Mouse (Mus musculus): ENCODE measurements around the gene Acot3. TPM values are rescaled to one million over a fixed set of nuclear protein-coding genes. Genes with fewer than 3 reads are reported as not detected.
"Not testable (repeated sequence)": the region's sequence is repeated elsewhere in the genome, so short reads cannot be mapped to it uniquely, and the experiment has no call there.

Gene Acot3
- polyA plus RNA-seq, 1 experiment from 2014 or later: 0.96 TPM

DNA sequence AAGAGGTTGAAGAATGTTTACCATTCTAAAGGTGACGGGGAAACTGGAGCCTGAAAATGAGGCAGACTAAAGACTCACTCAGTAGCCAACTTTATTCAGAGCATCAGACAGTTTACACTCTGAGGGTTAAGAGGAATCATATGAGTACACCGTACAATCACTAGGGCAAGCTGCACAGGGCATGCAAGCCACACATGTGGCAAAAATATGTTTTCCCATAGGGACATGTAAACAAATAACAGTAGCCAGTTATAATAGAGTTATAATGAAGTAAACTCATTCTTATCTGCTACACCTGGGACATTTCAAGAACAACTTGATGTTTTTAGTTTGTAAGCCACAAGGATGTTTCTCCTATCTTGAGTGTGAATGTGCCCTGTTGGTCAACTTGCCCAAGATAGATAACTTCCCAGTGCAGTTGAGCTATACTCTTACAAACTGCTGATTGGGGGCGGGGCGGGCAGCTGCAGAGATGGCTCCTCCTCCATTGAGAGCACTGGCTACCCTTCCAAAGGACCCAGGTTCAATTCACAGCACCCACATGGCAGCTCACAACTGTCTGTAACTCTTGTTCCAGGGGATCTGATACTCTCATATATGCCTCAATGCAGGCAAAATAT, 25.5 kb downstream of the Acot3 start:
- Histone ChIP-seq H3K9ac (no peak overlapping the region), H3K27me3 (peaks cover 4% of the 10 kb centered on the region; the same call in 1 of the 2 replicates), H3K4me1 (replicated peaks) (no peaks in the 10 kb centered on the region), H3K4me2 (no peak overlapping the region), H3K27ac (no peak overlapping the region), H3K4me3 (no peak overlapping the region), H3K36me3 (no peaks in the 10 kb centered on the region), H3K9me3 (no peaks in the 10 kb centered on the region)
- WGBS: 88% methylated on average over 4 of the region's 4 CpGs
- ATAC-seq (ENCODE audit: low FRiP score): no peak

DNA sequence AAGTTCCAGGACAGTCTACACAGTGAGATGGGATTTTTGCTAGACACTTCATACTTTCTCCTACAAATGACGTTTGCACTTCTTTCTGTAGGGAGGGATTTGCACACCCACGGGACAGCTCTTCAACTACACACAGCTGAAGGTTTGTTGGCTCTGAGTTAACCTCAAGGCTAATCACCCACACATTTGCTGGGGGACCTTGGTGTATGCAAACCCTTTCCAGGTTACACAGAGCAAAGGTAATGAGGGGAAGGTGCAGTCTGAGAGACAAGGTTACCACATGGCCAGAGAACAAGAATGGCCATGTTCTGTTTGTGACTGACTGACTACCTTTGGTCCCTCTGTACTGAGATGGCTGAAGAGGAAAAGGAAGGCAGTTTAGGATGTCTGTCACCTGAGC, 31.9 kb downstream of the Acot3 start:
- Histone ChIP-seq H3K9me3 (0 out of 2 replicates have a peak, but pooled peaks cover 3% of the 10 kb centered on the region), H3K4me2 (no peak overlapping the region), H3K4me1 (replicated peaks) (no peaks in the 10 kb centered on the region), H3K4me3 (no peak overlapping the region), H3K27ac (no peak overlapping the region), H3K36me3 (no peaks in the 10 kb centered on the region), H3K27me3 (no peaks in the 10 kb centered on the region), H3K9ac (no peak overlapping the region)
- ATAC-seq (ENCODE audit: low FRiP score): no peak
- WGBS: 87% methylated on average over 2 of the region's 2 CpGs

GRCm38 (mm10) chr12:84084581-84084980, 32.6 kb downstream of the Acot3 start:
- H3K9ac ChIP-seq: no peak overlapping the region
- H3K9me3 ChIP-seq: 0 out of 2 replicates have a peak, but pooled peaks cover 3% of the 10 kb centered on the region
- no peaks in the 10 kb centered on the region for H3K36me3 ChIP-seq
- ATAC-seq (ENCODE audit: low FRiP score): no peak
- no peaks in the 10 kb centered on the region for H3K4me1 ChIP-seq (replicated peaks)
- 95% methylated on average over 4 of the region's 4 CpGs for WGBS
- H3K4me3 ChIP-seq: no peak overlapping the region
- H3K4me2 ChIP-seq: no peak overlapping the region
- H3K27me3 ChIP-seq: no peaks in the 10 kb centered on the region
- H3K27ac ChIP-seq: no peak overlapping the region

DNA sequence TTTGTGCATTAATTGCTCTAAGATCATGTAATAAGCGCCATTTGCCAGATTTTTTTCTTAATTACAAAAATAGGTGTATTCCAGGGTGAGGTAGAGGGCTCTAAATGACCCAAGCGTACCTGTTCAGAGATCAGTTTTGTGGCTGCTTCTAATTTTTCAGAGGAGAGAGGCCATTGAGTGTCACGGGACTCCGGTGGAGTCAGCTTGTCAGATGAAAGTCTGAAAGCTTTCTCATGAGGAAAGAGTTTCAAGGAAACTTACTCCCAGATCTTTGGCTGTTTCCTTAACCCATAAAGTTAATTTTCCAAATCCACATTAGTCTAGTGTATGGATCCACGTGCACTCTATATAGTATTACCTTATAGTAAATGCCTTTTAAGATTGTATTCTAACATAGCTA, 42.7 kb downstream of the Acot3 start:
- not testable (repeated sequence) for ATAC-seq (ENCODE audit: low FRiP score); H3K4me1 ChIP-seq (replicated peaks); H3K36me3 ChIP-seq; H3K27me3 ChIP-seq; H3K27ac ChIP-seq; H3K9ac ChIP-seq; H3K4me2 ChIP-seq; H3K4me3 ChIP-seq
- peaks cover 14% of the 10 kb centered on the region; the same call in 1 of the 2 replicates for H3K9me3 ChIP-seq
- WGBS: 94% methylated on average over 5 of the region's 5 CpGs

DNA sequence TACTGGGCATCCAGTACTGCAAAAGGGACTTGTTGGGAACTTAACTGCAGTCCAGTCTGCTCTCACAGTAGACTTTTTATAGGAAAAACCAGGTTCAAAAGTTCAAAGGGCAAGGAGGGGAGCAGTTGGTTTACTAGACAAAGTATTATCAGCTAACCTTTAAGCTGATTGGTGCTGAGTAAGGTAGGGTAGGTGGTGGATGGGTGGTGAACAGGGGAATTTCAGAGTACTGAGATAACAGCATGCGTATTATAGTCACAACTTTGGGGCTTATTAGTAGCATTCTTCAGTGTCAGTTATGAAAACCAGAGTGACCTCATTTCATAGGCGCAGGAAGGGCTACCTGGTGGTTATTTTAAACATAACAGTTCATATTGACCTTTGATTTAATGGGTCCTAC, 47.7 kb downstream of the Acot3 start:
- Histone ChIP-seq H3K27me3 (0 out of 2 replicates have a peak, but pooled peaks cover 3% of the 10 kb centered on the region), H3K9me3 (0 out of 2 replicates have a peak, but pooled peaks cover 3% of the 10 kb centered on the region), H3K4me3 (no peak overlapping the region), H3K4me1 (replicated peaks) (no peaks in the 10 kb centered on the region), H3K4me2 (no peak overlapping the region), H3K27ac (no peak overlapping the region), H3K36me3 (no peaks in the 10 kb centered on the region), H3K9ac (no peak overlapping the region)
- WGBS: 96% methylated on average over 2 of the region's 2 CpGs
- ATAC-seq (ENCODE audit: low FRiP score): no peak

DNA sequence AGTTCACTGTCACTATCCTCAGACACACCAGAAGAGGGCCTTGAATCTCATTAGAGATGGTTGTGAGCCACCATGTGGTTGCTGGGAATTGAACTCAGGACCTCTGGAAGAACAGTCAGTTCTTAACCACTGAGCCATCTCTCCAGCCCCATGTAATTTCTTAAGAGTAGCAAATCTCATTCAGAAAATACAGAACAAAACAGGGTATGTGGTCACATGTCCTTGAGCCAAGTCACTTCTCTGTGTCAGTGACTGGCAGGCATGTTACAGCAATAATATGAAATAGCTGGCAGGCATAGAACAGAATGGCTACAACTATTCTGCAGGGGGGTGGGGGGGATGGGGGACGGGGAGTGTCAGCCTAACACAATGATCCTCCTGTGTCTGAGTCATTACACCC, 48.1 kb downstream of the Acot3 start:
- H3K4me1 ChIP-seq (replicated peaks): no peaks in the 10 kb centered on the region
- H3K9ac ChIP-seq: no peak overlapping the region
- H3K27ac ChIP-seq: no peak overlapping the region
- 25% methylated on average over 1 of the region's 1 CpGs for WGBS
- no peak for ATAC-seq (ENCODE audit: low FRiP score)
- peak overlapping the region; percentile 71 for H3K4me2 ChIP-seq
- 0 out of 2 replicates have a peak, but pooled peaks cover 3% of the 10 kb centered on the region for H3K27me3 ChIP-seq
- H3K4me3 ChIP-seq: 0 out of 2 replicates have a peak overlapping the region, but pooled peaks have one; percentile 54
- 0 out of 2 replicates have a peak, but pooled peaks cover 3% of the 10 kb centered on the region for H3K9me3 ChIP-seq
- H3K36me3 ChIP-seq: no peaks in the 10 kb centered on the region

DNA sequence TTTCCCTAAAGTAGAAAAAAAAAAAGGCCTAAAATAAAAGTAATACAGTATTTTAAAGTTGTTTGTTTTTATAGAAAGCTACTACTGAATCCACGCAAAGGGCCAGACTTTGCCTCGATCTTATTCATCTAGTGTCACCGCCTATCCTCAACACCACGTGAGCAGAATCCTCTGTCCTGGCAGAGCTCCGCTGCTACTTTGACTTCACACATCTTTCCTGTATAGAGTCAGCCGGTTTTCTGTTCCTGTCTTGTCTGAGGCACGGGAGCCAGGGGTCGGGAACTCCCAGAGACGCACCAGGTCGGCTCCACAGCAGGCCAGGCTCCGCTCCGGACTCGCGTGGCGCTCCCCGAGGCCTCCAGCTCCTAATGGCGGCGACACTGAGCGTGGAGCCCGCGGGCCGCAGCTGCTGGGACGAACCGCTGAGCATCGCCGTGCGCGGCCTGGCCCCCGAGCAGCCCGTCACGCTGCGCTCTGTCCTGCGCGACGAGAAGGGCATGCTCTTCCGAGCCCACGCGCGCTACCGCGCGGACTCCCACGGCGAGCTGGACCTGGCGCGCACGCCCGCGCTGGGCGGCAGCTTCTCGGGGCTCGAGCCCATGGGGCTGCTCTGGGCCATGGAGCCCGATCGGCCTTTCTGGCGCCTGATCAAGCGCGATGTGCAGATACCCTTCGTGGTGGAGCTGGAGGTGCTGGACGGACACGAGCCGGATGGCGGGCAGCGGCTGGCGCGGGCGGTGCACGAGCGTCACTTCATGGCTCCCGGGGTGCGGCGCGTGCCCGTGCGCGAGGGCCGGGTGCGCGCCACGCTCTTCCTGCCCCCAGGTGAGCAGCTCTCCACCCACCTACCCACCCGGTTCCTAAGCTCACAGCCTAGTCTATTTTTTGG, 48.9 kb downstream of the Acot3 start, which contains the start of gene Acot6:
TSS of gene Acot6 (plus strand) at position 51 of the 889 bp plus-strand sequence.
- under 1% methylated on average over 77 of the region's 80 CpGs for WGBS
- peak within 1 kb of the TSS; percentile 54 for H3K4me3 ChIP-seq
- peak; percentile 65 for ATAC-seq (ENCODE audit: low FRiP score)
- peak within 1 kb of the TSS; percentile 62 for H3K27ac ChIP-seq
- peak within 1 kb of the TSS; percentile 77 for H3K9ac ChIP-seq
- H3K9me3 ChIP-seq; H3K27me3 ChIP-seq; H3K4me1 ChIP-seq (replicated peaks); H3K36me3 ChIP-seq: not testable (repeated sequence)
- peak within 1 kb of the TSS; percentile 71 for H3K4me2 ChIP-seq

- Histone ChIP-seq H3K27me3 (0 out of 2 replicates have a peak, but pooled peaks cover 3% of the 10 kb centered on the region), H3K27ac (no peak overlapping the region), H3K9ac (peak overlapping the region; percentile 77; the same call in 1 of the 2 replicates), H3K9me3 (no peaks in the 10 kb centered on the region), H3K4me3 (peak overlapping the region; percentile 54), H3K4me2 (peak overlapping the region; percentile 71), H3K36me3 (no peaks in the 10 kb centered on the region), H3K4me1 (replicated peaks) (no peaks in the 10 kb centered on the region)
- no peak for ATAC-seq (ENCODE audit: low FRiP score)
- 62% methylated on average over 2 of the region's 2 CpGs for WGBS
These were observed 49.5 kb downstream of the Acot3 start for GRCm38 (mm10) chr12:84101493-84101845.

DNA sequence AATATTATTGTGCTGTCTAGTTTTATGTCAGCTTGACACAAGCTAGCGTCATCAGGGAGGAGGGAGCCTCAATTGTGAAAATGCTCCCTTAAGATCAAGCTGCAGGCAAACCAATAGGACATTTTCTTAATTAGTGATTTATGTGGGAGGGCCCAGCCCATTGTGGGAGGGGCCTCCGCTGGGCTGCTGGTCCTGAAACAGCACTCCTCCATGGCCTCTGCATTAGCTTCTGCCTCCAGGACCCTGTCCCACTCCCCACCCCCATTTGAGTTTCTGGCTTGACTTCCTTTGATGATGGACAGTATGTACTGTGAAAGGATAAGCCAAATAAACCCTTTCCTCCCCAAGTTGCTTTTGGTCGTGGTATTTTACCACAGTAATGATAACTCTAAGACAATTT, 55.1 kb downstream of the Acot3 start:
- WGBS: 75% methylated on average over 3 of the region's 3 CpGs
- Histone ChIP-seq H3K4me3 (no peak overlapping the region), H3K36me3 (no peaks in the 10 kb centered on the region), H3K9me3 (no peaks in the 10 kb centered on the region), H3K9ac (no peak overlapping the region), H3K27me3 (no peaks in the 10 kb centered on the region), H3K27ac (no peak overlapping the region), H3K4me1 (replicated peaks) (no peaks in the 10 kb centered on the region), H3K4me2 (no peak overlapping the region)
- no peak for ATAC-seq (ENCODE audit: low FRiP score)

DNA sequence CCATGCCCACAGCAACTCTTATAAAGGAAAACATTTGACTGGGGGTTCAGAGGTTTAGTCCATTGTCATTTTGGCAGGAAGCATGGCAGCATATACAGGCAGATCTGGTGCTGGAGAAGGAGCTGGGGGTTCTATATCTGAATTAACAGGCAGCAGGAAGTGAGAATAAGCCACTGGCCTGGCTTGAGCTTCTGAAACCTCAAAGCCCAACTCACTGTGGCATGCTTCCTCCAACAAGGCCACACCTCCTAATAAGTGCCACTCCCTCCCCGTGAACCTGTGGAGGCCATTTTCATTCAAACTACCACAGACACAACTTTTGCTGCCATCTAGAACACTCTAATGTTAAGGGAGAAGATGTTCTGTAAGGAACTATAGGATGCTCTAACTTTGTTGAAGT, 55.7 kb downstream of the Acot3 start:
- Histone ChIP-seq H3K36me3 (no peaks in the 10 kb centered on the region), H3K4me3 (no peak overlapping the region), H3K9me3 (no peaks in the 10 kb centered on the region), H3K4me2 (no peak overlapping the region), H3K27ac (no peak overlapping the region), H3K9ac (no peak overlapping the region), H3K27me3 (no peaks in the 10 kb centered on the region), H3K4me1 (replicated peaks) (no peaks in the 10 kb centered on the region)
- WGBS: 82% methylated on average over 1 of the region's 1 CpGs
- ATAC-seq (ENCODE audit: low FRiP score): no peak

DNA sequence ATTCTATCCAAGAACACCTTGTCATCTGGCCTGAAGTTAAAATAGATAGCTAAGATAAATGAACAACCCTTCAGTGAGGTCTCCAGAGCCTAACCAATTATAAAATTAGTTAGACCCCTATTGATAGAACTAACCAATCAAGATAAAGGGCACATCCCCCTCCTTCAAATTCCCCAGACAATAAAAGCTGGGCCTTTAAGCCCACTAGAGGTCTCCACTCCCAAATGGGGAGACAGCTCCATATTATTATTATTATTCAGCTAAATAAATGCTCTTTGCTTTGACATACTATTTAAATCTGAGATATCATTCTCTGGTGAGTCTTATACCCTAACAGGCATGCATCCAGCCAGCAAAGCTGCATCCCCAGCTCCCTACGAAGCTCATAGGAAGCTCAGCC, 58.0 kb downstream of the Acot3 start:
- Histone ChIP-seq H3K4me3 (no peak overlapping the region), H3K4me2 (no peak overlapping the region), H3K4me1 (replicated peaks) (peaks cover 4% of the 10 kb centered on the region), H3K9me3 (no peaks in the 10 kb centered on the region), H3K27ac (no peak overlapping the region), H3K27me3 (no peaks in the 10 kb centered on the region), H3K36me3 (no peaks in the 10 kb centered on the region), H3K9ac (no peak overlapping the region)
- 76% methylated on average over 1 of the region's 1 CpGs for WGBS
- ATAC-seq (ENCODE audit: low FRiP score): no peak

All from hindbrain, embryonic 13.5 days (tissue).